Mouse (Mus musculus) kidney, postnatal 25 days (tissue): ENCODE measurements around the gene Tmem53.

Source experiments
- DNase-seq, 2 experiments: peaks; one replicate each; pipeline ENCODE4 v3.0.0; 2021; ENCODE audit warnings: mixed read lengths in 2 of 2

The Tmem53 gene

DNA sequence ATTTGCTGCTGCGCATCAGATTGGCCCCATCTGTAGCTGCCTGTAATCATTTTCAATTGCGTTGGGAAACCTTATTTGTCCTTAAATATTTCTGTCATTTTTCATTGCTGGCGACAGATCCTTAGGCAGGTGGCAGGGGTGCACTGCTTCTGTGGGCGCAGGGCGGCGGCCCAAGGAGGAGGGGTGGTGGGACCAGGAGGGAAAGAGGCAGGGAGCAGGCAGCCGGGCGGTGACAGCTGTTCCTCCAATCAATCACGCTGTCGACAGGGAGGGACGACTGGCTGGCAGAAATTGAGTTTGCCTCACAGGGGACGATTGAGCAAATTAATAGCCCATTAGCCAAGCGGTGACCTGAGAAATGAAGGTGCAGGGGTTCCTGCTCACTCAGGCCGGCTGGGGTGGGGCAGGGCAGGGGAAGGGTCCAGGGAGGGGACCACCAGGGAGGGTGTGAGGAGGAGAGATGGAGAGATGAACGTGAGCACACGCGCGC lies 66.0 kb downstream of the Tmem53 start:
- no peak for DNase-seq
